Mouse (Mus musculus) intestine, postnatal 0 days (tissue): ENCODE data around the gene Rela. TPM values are rescaled to one million over a fixed set of nuclear protein-coding genes. Genes with fewer than 3 reads are reported as not detected.

Source experiments
- ATAC-seq: fragments of 200-750 bp; cut with Nextera tagmentation; 2 replicates; pipeline ENCODE4 v1.8.0; 2017; ENCODE audit warnings: mild to moderate bottlenecking, moderate TSS enrichment, moderate library complexity
- H3K27ac ChIP-seq: fragments of 300-500 bp; sonication (generic); 2 replicates; pipeline ENCODE4 v1.5.1; 2014; ENCODE audit warnings: mild to moderate bottlenecking, low read depth, low read length, moderate library complexity
- H3K27me3 ChIP-seq: fragments of 300-500 bp; sonication (generic); replicated peaks from 2 replicates; pipeline ENCODE4 v1.6.1; 2014; ENCODE audit warnings: low read length, mixed read lengths; ENCODE audit not compliant: control insufficient read depth, insufficient read depth
- H3K36me3 ChIP-seq: fragments of 300-500 bp; sonication (generic); 2 replicates; pipeline ENCODE4 v1.6.1; 2014; ENCODE audit warnings: mild to moderate bottlenecking, moderate library complexity; ENCODE audit not compliant: control insufficient read depth, insufficient read depth
- H3K4me1 ChIP-seq: fragments of 300-500 bp; sonication (generic); replicated peaks from 2 replicates; pipeline ENCODE4 v1.6.1; 2014; ENCODE audit warnings: antibody characterized with exemption, low read length, mixed read lengths; ENCODE audit not compliant: control insufficient read depth, insufficient read depth
- H3K4me2 ChIP-seq: fragments of 300-500 bp; sonication (generic); replicated peaks from 2 replicates; pipeline ENCODE4 v1.6.1; 2014; ENCODE audit warnings: low read depth, mild to moderate bottlenecking, moderate library complexity
- H3K4me3 ChIP-seq: fragments of 300-500 bp; sonication (generic); 2 replicates; pipeline ENCODE4 v1.5.1; 2014; ENCODE audit warnings: low read depth, low read length
- H3K9ac ChIP-seq: fragments of 300-500 bp; sonication (generic); 2 replicates; pipeline ENCODE4 v1.6.1; 2014; ENCODE audit warnings: mild to moderate bottlenecking, low read depth, low read length
- H3K9me3 ChIP-seq: fragments of 300-500 bp; sonication (generic); 2 replicates; pipeline ENCODE4 v1.6.1; 2016; ENCODE audit warnings: mixed run types; ENCODE audit not compliant: control insufficient read depth
- CTCF ChIP-seq: sonication (generic); IDR thresholded peaks from 2 replicates; pipeline ENCODE4 v1.5.1; 2016; ENCODE audit warnings: low read depth, mild to moderate bottlenecking, control low read depth, antibody characterized with exemption, moderate library complexity
- WGBS: fragments of 180-500 bp; shearing (Covaris S2); extraction: QIAGEN DNeasy Blood & Tissue Kit; methylation state at CpG from one replicate; pipeline ENCODE4 v1.1.7; 2014; 5-methylcytosine and 5-hydroxymethylcytosine counted together
- microRNA-seq: library from miRNA; unstranded; fragments of <30 nt; microRNA quantifications from one replicate; pipeline ENCODE4, GENCODE M21; 2016
- polyA plus RNA-seq: library from polyadenylated mRNA; unstranded; fragments of >200 nt; fragmentation: Nextera tagmentation; extraction: Ambion mirVana; gene quantifications from 2 replicates; pipeline ENCODE4 v1.2.1, GENCODE M21; 2015

Rela gene
- polyA plus RNA-seq, 1 experiment from 2014 or later = 28.4 TPM

DNA sequence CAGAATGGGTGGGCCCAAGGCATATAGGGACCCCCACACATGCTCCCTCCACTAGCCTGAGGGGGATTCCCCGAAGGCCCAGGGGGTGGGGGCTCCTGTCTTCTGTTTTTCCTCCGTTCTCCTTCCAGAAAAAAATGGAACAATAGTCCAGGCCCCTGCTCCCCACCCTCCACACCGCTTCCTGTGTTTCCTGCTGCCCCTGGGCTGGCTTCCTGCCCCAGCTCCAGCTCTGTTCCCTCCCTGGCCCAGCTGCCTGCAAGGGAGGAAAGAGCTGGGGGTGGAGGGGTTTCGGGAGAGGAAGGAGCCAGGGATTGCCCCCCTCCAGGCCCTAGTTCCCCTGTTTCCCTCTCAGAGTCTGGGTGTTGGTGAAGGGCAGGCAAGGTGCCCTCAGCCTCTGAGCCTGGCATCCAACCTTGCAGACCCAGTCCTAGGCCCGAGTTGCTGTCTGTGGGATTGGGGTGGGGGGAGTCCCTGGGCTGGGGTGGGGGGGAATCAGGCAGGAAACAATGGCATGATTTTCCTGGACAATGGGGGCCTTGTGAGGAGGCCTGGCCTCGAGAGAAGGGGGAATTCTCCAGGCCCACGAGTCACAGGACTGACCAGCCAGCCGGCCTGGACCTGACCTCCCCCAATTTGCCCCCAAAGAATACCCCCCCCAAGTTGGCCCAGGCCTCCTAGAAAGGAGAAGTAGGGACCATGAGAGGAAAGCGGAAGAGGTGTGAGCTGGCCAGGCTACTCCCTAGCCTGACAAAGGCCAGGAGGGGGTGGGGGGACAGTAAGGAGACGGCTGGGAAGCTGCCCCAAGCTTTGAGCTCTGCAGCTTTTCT, 55.0 kb downstream of the Rela start:
- TF ChIP-seq CTCF = no peak
- Histone ChIP-seq H3K9ac (peak overlapping the region; percentile 86; the same call in 1 of the 2 replicates), H3K27ac (peak overlapping the region; percentile 62), H3K4me1 (peaks cover 14% of the 10 kb centered on the region), H3K4me3 (peak overlapping the region; percentile 84), H3K27me3 (no peaks in the 10 kb centered on the region), H3K9me3 (no peaks in the 10 kb centered on the region), H3K36me3 (peaks cover 50% of the 10 kb centered on the region), H3K4me2 (peak overlapping the region; percentile 99)
- ATAC-seq = no peak
- WGBS = 60% methylated on average over 10 of the region's 10 CpGs

DNA sequence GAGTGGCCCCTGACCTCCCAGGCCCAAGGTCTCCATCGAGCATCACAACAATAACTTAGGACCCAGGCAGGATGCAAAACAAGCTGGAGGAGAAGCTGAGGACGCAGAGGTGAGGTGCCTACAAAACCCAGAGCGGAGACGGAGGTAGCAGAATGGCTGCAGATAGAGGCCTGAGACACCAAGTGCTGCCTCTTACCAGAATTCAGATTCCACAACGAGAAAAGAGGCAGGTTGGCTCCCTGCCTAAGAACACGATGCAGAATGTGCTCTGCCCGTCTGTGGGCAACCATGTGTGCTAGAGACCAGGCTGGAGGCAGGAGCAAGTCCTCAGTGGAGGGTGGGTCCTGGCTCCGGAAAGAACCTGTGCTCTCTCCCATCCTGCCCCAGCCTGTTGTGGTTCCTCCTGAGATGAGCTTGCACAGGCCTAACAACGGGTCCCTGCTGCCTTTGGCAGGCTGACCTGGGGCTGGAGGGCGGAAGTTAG, 55.7 kb downstream of the Rela start:
- no peak for TF ChIP-seq CTCF
- Histone ChIP-seq H3K4me1 (peaks cover 9% of the 10 kb centered on the region), H3K27me3 (no peaks in the 10 kb centered on the region), H3K9me3 (no peaks in the 10 kb centered on the region), H3K9ac (no peak overlapping the region), H3K36me3 (peaks cover 55% of the 10 kb centered on the region), H3K4me2 (peak overlapping the region; percentile 99), H3K27ac (peak overlapping the region; percentile 62), H3K4me3 (peak overlapping the region; percentile 9; the same call in 1 of the 2 replicates)
- ATAC-seq = no peak
- WGBS = 62% methylated on average over 10 of the region's 10 CpGs

DNA sequence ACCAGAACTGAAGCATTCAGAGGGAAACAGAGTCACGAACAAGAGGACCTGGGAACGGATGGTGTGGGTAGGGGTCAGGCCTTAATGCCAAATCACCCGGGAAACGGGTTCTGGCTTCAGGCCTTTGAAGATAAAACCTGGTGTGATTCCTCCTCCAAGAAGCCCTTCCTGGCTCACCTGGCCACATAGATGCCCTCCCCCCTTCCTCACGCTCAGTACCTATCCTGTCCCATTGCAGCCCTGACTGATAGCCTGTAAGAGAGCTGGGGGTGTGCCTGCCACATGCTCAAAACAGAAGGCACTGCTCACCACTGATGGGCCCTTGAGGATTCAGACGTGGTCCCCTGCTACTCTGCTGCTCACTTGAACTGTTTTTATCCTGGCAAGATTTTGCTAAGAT, 56.5 kb downstream of the Rela start:
- Histone ChIP-seq H3K9me3 (no peaks in the 10 kb centered on the region), H3K27ac (no peak overlapping the region), H3K4me3 (no peak overlapping the region), H3K4me2 (peak overlapping the region; percentile 99; the same call in 1 of the 2 replicates), H3K27me3 (no peaks in the 10 kb centered on the region), H3K4me1 (peaks cover 9% of the 10 kb centered on the region), H3K36me3 (peaks cover 63% of the 10 kb centered on the region), H3K9ac (no peak overlapping the region)
- no peak for TF ChIP-seq CTCF
- ATAC-seq = no peak
- 82% methylated on average over 6 of the region's 6 CpGs for WGBS

DNA sequence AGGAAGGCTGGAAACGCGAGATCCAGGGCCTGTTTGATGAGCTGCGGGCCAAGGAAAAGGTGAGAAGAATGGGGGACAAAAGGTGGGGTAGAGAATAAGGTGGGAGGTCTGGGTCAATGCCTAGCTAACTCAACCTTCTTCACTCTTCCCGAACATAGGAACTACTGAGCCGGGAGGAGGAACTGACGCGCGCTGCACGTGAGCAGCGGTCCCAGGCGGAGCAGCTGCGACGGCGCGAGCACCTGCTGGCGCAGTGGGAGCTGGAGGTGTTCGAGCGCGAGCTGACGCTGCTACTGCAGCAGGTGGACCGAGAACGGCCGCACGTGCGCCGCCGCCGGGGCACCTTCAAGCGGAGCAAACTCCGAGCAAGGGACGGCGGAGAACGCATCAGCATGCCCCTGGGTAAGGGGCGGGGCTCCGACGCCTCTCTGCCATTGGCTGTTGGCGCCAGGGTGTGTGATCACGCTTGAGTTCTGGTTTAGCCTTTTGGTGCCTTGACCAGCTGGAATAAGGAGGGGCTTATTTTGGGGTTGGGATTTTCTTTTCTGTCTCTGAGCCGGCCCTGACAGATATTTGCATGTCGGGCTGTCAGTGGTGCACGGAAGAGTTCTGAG, 58.7 kb downstream of the Rela start:
- Histone ChIP-seq H3K36me3 (peaks cover 85% of the 10 kb centered on the region), H3K9ac (no peak overlapping the region), H3K4me1 (peaks cover 8% of the 10 kb centered on the region), H3K4me3 (no peak overlapping the region), H3K27ac (no peak overlapping the region), H3K9me3 (no peaks in the 10 kb centered on the region), H3K27me3 (no peaks in the 10 kb centered on the region), H3K4me2 (no peak overlapping the region)
- no peak for TF ChIP-seq CTCF
- 40% methylated on average over 41 of the region's 41 CpGs for WGBS
- no peak for ATAC-seq

Small RNA genes lying within 50 kb of the gene (microRNA-seq; reads per million reads assigned to microRNA genes)
- not detected for gene Mir6987

Other genes starting within 250 kb of the Rela start
- gene Sart1, start 248.8 kb upstream of the Rela start, polyA plus RNA-seq = 53.7 and 63.0 TPM in 2 replicates
- 0.27 and 0.59 TPM in 2 replicates for gene Tsga10ip, start 235.0 kb upstream of the Rela start, polyA plus RNA-seq
- gene Drap1, start 212.5 kb upstream of the Rela start, polyA plus RNA-seq = 136 and 137 TPM in 2 replicates
- 33.0 and 34.2 TPM in 2 replicates for gene AI837181, start 212.3 kb upstream of the Rela start, polyA plus RNA-seq
- gene Fosl1, start 189.9 kb upstream of the Rela start, polyA plus RNA-seq = not detected in 2 replicates
- 7.3 and 7.5 TPM in 2 replicates for gene Ccdc85b, start 179.6 kb upstream of the Rela start, polyA plus RNA-seq
- gene Fibp, start 176.9 kb upstream of the Rela start, polyA plus RNA-seq = 116 and 130 TPM in 2 replicates
- 0.85 and 0.92 TPM in 2 replicates for gene Ctsw, start 169.0 kb upstream of the Rela start, polyA plus RNA-seq
- 39.4 and 40.7 TPM in 2 replicates for gene Efemp2, start 163.5 kb upstream of the Rela start, polyA plus RNA-seq
- 12.4 and 14.4 TPM in 2 replicates for gene Mus81, start 149.1 kb upstream of the Rela start, polyA plus RNA-seq
- 1,685 and 1,786 TPM in 2 replicates for gene Cfl1, start 147.0 kb upstream of the Rela start, polyA plus RNA-seq
- not detected in 2 replicates for gene 1700020D05Rik, start 133.7 kb upstream of the Rela start, polyA plus RNA-seq
- gene Snx32, start 126.9 kb upstream of the Rela start, polyA plus RNA-seq = 3.8 and 4.5 TPM in 2 replicates
- gene Ovol1, start 76.8 kb upstream of the Rela start, polyA plus RNA-seq = 19.2 and 24.1 TPM in 2 replicates
- 13.0 and 15.9 TPM in 2 replicates for gene Ap5b1, start 69.5 kb upstream of the Rela start, polyA plus RNA-seq
- gene Rnaseh2c, start 35.6 kb upstream of the Rela start, polyA plus RNA-seq = 73.8 and 81.0 TPM in 2 replicates
- gene Kat5, start 27.2 kb upstream of the Rela start, polyA plus RNA-seq = 37.4 and 38.6 TPM in 2 replicates
- 8.2 and 9.8 TPM in 2 replicates for gene Sipa1, start 26.2 kb downstream of the Rela start, polyA plus RNA-seq
- 29.4 and 29.7 TPM in 2 replicates for gene Map3k11, start 51.3 kb downstream of the Rela start, polyA plus RNA-seq
- gene Pcnx3, start 51.4 kb downstream of the Rela start, polyA plus RNA-seq = 9.3 and 12.7 TPM in 2 replicates
- gene Kcnk7, start 66.9 kb downstream of the Rela start, polyA plus RNA-seq = 0.12 and 0.21 TPM in 2 replicates
- gene Ehbp1l1, start 88.8 kb downstream of the Rela start, polyA plus RNA-seq = 49.8 and 51.0 TPM in 2 replicates
- 48.5 and 48.9 TPM in 2 replicates for gene Fam89b, start 92.2 kb downstream of the Rela start, polyA plus RNA-seq
- gene Ltbp3, start 103.4 kb downstream of the Rela start, polyA plus RNA-seq = 11.9 and 15.6 TPM in 2 replicates
- 43.8 and 48.8 TPM in 2 replicates for gene Scyl1, start 133.9 kb downstream of the Rela start, polyA plus RNA-seq
- 21.7 and 24.0 TPM in 2 replicates for gene Frmd8, start 237.8 kb downstream of the Rela start, polyA plus RNA-seq
- gene Slc25a45, start 240.3 kb downstream of the Rela start, polyA plus RNA-seq = 3.8 and 4.0 TPM in 2 replicates